Mouse (Mus musculus): ENCODE data around the gene Phtf1. TPM values are rescaled to one million over a fixed set of nuclear protein-coding genes. Genes with fewer than 3 reads are reported as not detected.

Gene Phtf1
- polyA plus RNA-seq, 1 experiment = 15.6 TPM

GRCm38 (mm10) chr3:104017931-104018330 is 50.0 kb downstream of the Phtf1 start:
- H3K4me3 ChIP-seq (ENCODE audit: insufficient read depth, low read length) = no peak overlapping the region
- no peak for TF ChIP-seq POLR2A (IDR thresholded peaks at IDR 0.05; ENCODE audit: borderline replicate concordance, low read depth, low read length)
- TF ChIP-seq CTCF (IDR thresholded peaks at IDR 0.05; ENCODE audit: low read depth, low read length) = no peak
- H3K4me1 ChIP-seq (ENCODE audit: control insufficient read depth, insufficient read depth, low read length) = no peaks in the 10 kb centered on the region
- no peak overlapping the region for H3K27ac ChIP-seq (ENCODE audit: insufficient read depth, low read depth, low read length)

- TF ChIP-seq POLR2A (IDR thresholded peaks at IDR 0.05; ENCODE audit: borderline replicate concordance, low read depth, low read length) = no peak
- TF ChIP-seq CTCF (IDR thresholded peaks at IDR 0.05; ENCODE audit: low read depth, low read length) = no peak
- Histone ChIP-seq H3K4me3 (ENCODE audit: insufficient read depth, low read length) (no peak overlapping the region), H3K27ac (ENCODE audit: insufficient read depth, low read depth, low read length) (no peak overlapping the region), H3K4me1 (ENCODE audit: control insufficient read depth, insufficient read depth, low read length) (no peaks in the 10 kb centered on the region)
Measured at GRCm38 (mm10) chr3:104019453-104019852, 51.5 kb downstream of the Phtf1 start.

DNA sequence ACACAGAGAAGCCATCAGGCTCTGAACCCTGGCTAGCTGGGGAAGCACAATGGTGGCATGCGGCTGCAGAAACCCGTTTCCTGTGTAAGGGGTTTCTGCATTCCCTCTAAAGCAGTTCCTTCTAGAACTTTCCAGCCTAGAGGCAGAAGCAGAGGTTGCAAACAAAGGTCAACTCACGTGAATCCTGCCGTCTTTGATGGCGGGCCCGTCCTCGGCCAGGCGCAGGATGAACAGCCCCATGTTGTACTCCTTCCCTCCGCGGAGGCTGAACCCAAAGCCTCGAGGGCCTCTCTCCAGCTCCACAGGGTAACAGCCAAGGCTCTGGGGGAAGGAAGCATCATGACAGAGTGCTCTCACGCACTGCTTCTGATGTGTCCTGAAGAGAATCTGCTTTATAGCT is 52.2 kb downstream of the Phtf1 start:
- Histone ChIP-seq H3K27ac (ENCODE audit: insufficient read depth, low read depth, low read length) (no peak overlapping the region), H3K4me3 (ENCODE audit: insufficient read depth, low read length) (no peak overlapping the region), H3K4me1 (ENCODE audit: control insufficient read depth, insufficient read depth, low read length) (0 out of 2 replicates have a peak, but pooled peaks cover 2% of the 10 kb centered on the region)
- TF ChIP-seq CTCF (IDR thresholded peaks at IDR 0.05; ENCODE audit: low read depth, low read length) (no peak), POLR2A (IDR thresholded peaks at IDR 0.05; ENCODE audit: borderline replicate concordance, low read depth, low read length) (no peak)

- Histone ChIP-seq H3K4me3 (ENCODE audit: insufficient read depth, low read length) (no peak overlapping the region), H3K27ac (ENCODE audit: insufficient read depth, low read depth, low read length) (no peak overlapping the region), H3K4me1 (ENCODE audit: control insufficient read depth, insufficient read depth, low read length) (peaks cover 11% of the 10 kb centered on the region)
- TF ChIP-seq POLR2A (IDR thresholded peaks at IDR 0.05; ENCODE audit: borderline replicate concordance, low read depth, low read length) (no peak), CTCF (IDR thresholded peaks at IDR 0.05; ENCODE audit: low read depth, low read length) (no peak)
Measured at GRCm38 (mm10) chr3:104026938-104027337, 59.0 kb downstream of the Phtf1 start.

GRCm38 (mm10) chr3:104032086-104032485 is 64.2 kb downstream of the Phtf1 start:
- no peak for TF ChIP-seq POLR2A (IDR thresholded peaks at IDR 0.05; ENCODE audit: borderline replicate concordance, low read depth, low read length)
- Histone ChIP-seq H3K27ac (ENCODE audit: insufficient read depth, low read depth, low read length) (no peak overlapping the region), H3K4me1 (ENCODE audit: control insufficient read depth, insufficient read depth, low read length) (peaks cover 10% of the 10 kb centered on the region), H3K4me3 (ENCODE audit: insufficient read depth, low read length) (no peak overlapping the region)

DNA sequence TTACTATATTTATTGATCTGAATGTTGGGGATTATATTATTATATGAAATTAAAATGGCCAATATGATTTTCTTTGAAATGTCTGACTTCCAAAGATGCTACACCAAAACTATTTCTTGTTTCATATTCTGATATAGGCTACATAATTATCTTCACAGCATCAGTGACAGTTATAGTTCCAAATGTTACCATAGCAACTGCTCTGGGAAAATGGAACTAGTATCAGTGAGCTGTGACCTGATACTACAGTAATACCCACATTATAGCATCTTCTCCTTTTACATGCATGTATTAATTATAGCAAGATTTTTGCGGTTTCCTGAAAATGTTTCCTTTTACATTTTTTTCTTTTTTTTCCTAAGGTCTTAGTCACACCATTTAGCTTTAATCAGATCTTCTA is 64.8 kb downstream of the Phtf1 start:
- TF ChIP-seq CTCF (IDR thresholded peaks at IDR 0.05; ENCODE audit: low read depth, low read length) = no peak
- no peak for TF ChIP-seq POLR2A (IDR thresholded peaks at IDR 0.05; ENCODE audit: borderline replicate concordance, low read depth, low read length)
- H3K4me1 ChIP-seq (ENCODE audit: control insufficient read depth, insufficient read depth, low read length) = peaks cover 10% of the 10 kb centered on the region
- H3K4me3 ChIP-seq (ENCODE audit: insufficient read depth, low read length) = no peak overlapping the region
- H3K27ac ChIP-seq (ENCODE audit: insufficient read depth, low read depth, low read length) = no peak overlapping the region

DNA sequence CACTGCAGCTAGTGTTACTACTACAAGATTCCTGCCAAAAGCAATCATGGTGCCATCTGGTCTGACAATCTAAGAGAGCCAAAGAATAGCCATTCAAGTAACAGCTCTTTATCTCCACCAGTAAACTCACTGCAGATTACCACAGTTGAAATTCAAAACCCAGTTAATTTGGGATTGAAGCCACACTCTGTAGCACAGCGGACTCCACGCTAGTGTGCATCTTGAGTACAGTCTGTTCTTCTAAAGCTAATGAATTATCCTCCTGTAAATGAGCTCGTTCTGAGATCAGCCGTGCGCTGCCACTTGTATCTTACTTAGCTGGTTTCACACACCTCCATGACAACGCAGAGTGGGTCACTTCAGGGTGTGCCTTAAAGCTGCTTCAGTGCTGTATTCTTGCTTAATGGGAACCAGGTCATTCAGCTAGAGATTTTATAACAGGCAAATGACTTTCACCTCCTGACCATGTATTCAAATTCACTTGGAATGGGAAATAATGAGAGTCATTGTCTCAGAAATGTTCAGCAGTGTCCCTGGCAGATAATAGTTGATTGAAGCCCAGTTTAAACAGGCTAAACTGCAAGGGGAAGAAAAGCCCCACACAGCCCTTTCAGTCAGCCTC is 91.2 kb downstream of the Phtf1 start:
- TF ChIP-seq POLR2A (IDR thresholded peaks at IDR 0.05; ENCODE audit: borderline replicate concordance, low read depth, low read length) = no peak
- no peak for TF ChIP-seq CTCF (IDR thresholded peaks at IDR 0.05; ENCODE audit: low read depth, low read length)
- Histone ChIP-seq H3K27ac (ENCODE audit: insufficient read depth, low read depth, low read length) (no peak overlapping the region), H3K4me3 (ENCODE audit: insufficient read depth, low read length) (no peak overlapping the region)

DNA sequence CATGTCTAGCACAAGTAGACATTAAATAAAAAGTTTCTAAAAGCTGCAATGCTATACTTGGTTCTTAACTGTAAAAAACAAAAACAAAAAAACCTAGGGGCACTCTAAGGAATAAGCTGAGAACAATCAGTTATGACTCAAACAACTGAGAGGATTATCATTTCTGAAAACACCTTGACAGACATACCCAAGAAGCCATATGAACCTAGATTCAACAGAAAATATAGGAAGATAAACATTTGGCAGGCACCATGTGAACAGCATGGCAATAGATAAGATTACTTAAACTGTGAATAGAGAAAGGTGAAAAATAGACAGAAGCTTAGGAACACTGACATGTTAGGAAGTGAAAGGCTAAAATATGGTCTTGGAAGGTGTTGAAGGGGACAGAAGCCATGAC is 101.5 kb downstream of the Phtf1 start:
- TF ChIP-seq CTCF (IDR thresholded peaks at IDR 0.05; ENCODE audit: low read depth, low read length) = no peak
- TF ChIP-seq POLR2A (IDR thresholded peaks at IDR 0.05; ENCODE audit: borderline replicate concordance, low read depth, low read length) = no peak

More for the DNA sequence above, 91.2 kb downstream of the Phtf1 start:
- H3K4me1 ChIP-seq (ENCODE audit: control insufficient read depth, insufficient read depth, low read length) = peaks cover 3% of the 10 kb centered on the region

More for the DNA sequence above, 101.5 kb downstream of the Phtf1 start:
- no peak overlapping the region for H3K27ac ChIP-seq (ENCODE audit: insufficient read depth, low read depth, low read length)
- H3K4me3 ChIP-seq (ENCODE audit: insufficient read depth, low read length) = no peak overlapping the region
- H3K4me1 ChIP-seq (ENCODE audit: control insufficient read depth, insufficient read depth, low read length) = no peaks in the 10 kb centered on the region

Other genes starting within 250 kb of the Phtf1 start
- 7.6 and 8.3 TPM in 2 replicates for gene Olfml3, start 230.1 kb upstream of the Phtf1 start, polyA plus RNA-seq (2012; ENCODE audit: insufficient read depth, insufficient read length, missing spikeins)
- gene Gm10964, start 228.7 kb upstream of the Phtf1 start, polyA plus RNA-seq (2012; ENCODE audit: insufficient read depth, insufficient read length, missing spikeins) = not detected in 2 replicates
- gene Hipk1, start 176.5 kb upstream of the Phtf1 start, polyA plus RNA-seq (2012; ENCODE audit: insufficient read depth, insufficient read length, missing spikeins) = 63.3 and 82.6 TPM in 2 replicates
- gene Dclre1b, start 158.7 kb upstream of the Phtf1 start, polyA plus RNA-seq (2012; ENCODE audit: insufficient read depth, insufficient read length, missing spikeins) = 17.5 and 19.1 TPM in 2 replicates
- 8.4 and 11.7 TPM in 2 replicates for gene Ap4b1, start 158.6 kb upstream of the Phtf1 start, polyA plus RNA-seq (2012; ENCODE audit: insufficient read depth, insufficient read length, missing spikeins)
- gene Gm43064, start 158.5 kb upstream of the Phtf1 start, polyA plus RNA-seq (2012; ENCODE audit: insufficient read depth, insufficient read length, missing spikeins) = not detected in 2 replicates
- gene Bcl2l15, start 135.5 kb upstream of the Phtf1 start, polyA plus RNA-seq (2012; ENCODE audit: insufficient read depth, insufficient read length, missing spikeins) = not detected in 2 replicates
- gene Ptpn22, start 108.3 kb upstream of the Phtf1 start, polyA plus RNA-seq (2012; ENCODE audit: insufficient read depth, insufficient read length, missing spikeins) = 76.0 and 78.0 TPM in 2 replicates
- 12.6 and 13.4 TPM in 2 replicates for gene Rsbn1, start 54.0 kb upstream of the Phtf1 start, polyA plus RNA-seq (2012; ENCODE audit: insufficient read depth, insufficient read length, missing spikeins)

All from bone marrow macrophage, adult 2 months (primary cell).